Mouse (Mus musculus): ENCODE data around the gene Pias4. TPM values are rescaled to one million over a fixed set of nuclear protein-coding genes. Genes with fewer than 3 reads are reported as not detected.
A peak's percentile ranks its signal among the peaks of the same experiment; 100 is the strongest.

Gene Pias4
- polyA plus RNA-seq, 1 experiment from 2014 or later, result 27.9 TPM

- no peaks in the 10 kb centered on the region for H3K9me3 ChIP-seq (ENCODE audit: low read length)
- DNase-seq (ENCODE audit: low spot score) (no peak), ATAC-seq (no peak)
- H3K27me3 ChIP-seq (replicated peaks; ENCODE audit: insufficient read depth, low read length), result no peaks in the 10 kb centered on the region
- peak overlapping the region; percentile 39; the same call in 1 of the 2 replicates for H3K27ac ChIP-seq (ENCODE audit: low read length)
- peaks cover 6% of the 10 kb centered on the region; the same call in 1 of the 2 replicates for H3K36me3 ChIP-seq (ENCODE audit: insufficient read depth, low read length)
- H3K9ac ChIP-seq (replicated peaks; ENCODE audit: low read depth), result peak overlapping the region; percentile 10; the same call in 1 of the 2 replicates
- peak overlapping the region; percentile 17; the same call in 1 of the 2 replicates for H3K4me3 ChIP-seq (ENCODE audit: low read depth, low read length)
- H3K4me1 ChIP-seq (ENCODE audit: insufficient read depth, low read depth, low read length), result peaks cover 50% of the 10 kb centered on the region
- 68% methylated on average over 4 of the region's 4 CpGs for WGBS
- TF ChIP-seq EP300 (IDR thresholded peaks at IDR 0.05), result no peak
- TF ChIP-seq CTCF (IDR thresholded peaks at IDR 0.05), result no peak
- H3K4me2 ChIP-seq (replicated peaks; ENCODE audit: low read depth, low read length), result peak overlapping the region; percentile 68
Measured at GRCm38 (mm10) chr10:81139529-81139846, 28.2 kb downstream of the Pias4 start.

DNA sequence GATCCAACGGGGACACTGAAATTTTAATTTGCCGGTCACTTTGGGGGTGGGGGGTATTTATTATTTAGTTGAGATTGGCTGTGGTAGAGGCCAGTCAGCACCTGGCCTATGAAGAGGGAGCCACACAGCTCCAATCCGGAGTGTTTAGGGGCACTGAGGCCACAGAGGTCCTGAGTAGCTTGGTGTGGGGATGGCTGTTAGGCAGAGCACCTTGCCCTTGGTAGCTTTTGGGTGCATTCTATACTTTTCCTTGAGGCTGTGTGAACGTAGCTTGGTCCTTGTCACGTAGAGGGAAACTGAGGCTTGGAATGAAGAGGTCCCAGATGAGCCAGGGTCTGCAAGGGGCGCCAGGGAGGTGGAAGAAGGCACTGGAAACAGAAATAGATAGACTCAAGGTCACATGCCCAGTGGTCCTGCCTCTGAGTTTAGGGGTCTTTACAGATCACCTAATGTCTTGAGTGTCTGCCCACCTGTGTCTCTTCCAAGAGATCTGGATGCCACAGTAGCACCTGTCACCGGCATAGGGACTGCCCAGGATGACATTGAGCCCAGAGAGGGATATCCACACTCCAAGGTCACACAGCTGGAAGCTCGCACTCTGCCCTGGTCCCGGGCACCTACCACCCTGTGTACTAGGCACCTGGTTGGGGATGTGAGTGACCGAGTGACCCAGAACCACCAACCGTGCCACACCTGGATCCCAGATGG lies 28.7 kb downstream of the Pias4 start:
- ATAC-seq, result no peak
- Histone ChIP-seq H3K9me3 (ENCODE audit: low read length) (no peaks in the 10 kb centered on the region), H3K27me3 (replicated peaks; ENCODE audit: insufficient read depth, low read length) (no peaks in the 10 kb centered on the region), H3K36me3 (ENCODE audit: insufficient read depth, low read length) (peaks cover 2% of the 10 kb centered on the region; the same call in 1 of the 2 replicates), H3K27ac (ENCODE audit: low read length) (peak overlapping the region; percentile 95), H3K4me1 (ENCODE audit: insufficient read depth, low read depth, low read length) (peaks cover 51% of the 10 kb centered on the region), H3K4me3 (ENCODE audit: low read depth, low read length) (peak overlapping the region; percentile 79), H3K9ac (replicated peaks; ENCODE audit: low read depth) (peak overlapping the region; percentile 76), H3K4me2 (replicated peaks; ENCODE audit: low read depth, low read length) (peak overlapping the region; percentile 68)
- DNase-seq (ENCODE audit: low spot score), result no peak
- 41% methylated on average over 11 of the region's 11 CpGs for WGBS
- no peak for TF ChIP-seq EP300 (IDR thresholded peaks at IDR 0.05)
- TF ChIP-seq CTCF (IDR thresholded peaks at IDR 0.05), result no peak

DNA sequence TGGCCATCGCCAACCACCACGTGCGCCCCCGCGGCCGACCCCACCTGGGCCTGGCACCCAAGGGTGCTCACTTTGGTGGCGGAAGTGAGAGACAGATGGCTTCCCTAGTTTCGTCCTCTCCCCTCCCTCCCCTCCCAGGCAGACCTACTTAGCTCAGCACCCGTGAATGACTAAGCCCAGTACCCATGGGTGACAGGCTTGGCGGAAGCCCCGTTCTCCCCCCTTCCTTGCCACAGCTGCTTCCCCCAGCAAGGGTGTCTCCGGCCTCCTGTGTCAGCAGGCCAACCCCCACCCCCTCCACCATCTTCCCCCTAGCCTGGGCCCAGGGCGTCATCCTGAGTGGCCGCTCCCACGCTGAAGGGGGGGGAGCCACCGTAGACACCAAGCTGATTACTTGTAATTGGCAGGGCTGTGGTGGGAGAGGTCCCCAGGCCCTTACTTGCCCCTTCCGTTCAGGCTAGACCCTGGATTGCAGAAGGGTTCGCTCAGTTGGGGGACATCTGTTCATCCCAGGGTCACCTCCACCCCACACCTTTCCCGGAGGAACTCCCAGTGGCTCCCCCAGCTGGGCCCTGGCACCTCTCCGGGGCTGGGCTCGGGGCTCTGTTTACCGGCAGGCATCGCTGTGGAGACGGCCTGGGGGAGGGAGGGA lies 29.5 kb downstream of the Pias4 start:
- under 1% methylated on average over 15 of the region's 24 CpGs for WGBS
- H3K4me1 ChIP-seq (ENCODE audit: insufficient read depth, low read depth, low read length), result peaks cover 51% of the 10 kb centered on the region
- H3K27me3 ChIP-seq (replicated peaks; ENCODE audit: insufficient read depth, low read length), result no peaks in the 10 kb centered on the region
- DNase-seq (ENCODE audit: low spot score), result peak; percentile 79
- ATAC-seq, result no peak
- peak overlapping the region; percentile 79 for H3K4me3 ChIP-seq (ENCODE audit: low read depth, low read length)
- H3K27ac ChIP-seq (ENCODE audit: low read length), result peak overlapping the region; percentile 95
- H3K36me3 ChIP-seq (ENCODE audit: insufficient read depth, low read length), result no peaks in the 10 kb centered on the region
- TF ChIP-seq CTCF (IDR thresholded peaks at IDR 0.05), result peak; percentile 27
- peak; percentile 13; the same call in 1 of the 2 replicates for TF ChIP-seq EP300 (IDR thresholded peaks at IDR 0.05)
- peak overlapping the region; percentile 68 for H3K4me2 ChIP-seq (replicated peaks; ENCODE audit: low read depth, low read length)
- peak overlapping the region; percentile 76 for H3K9ac ChIP-seq (replicated peaks; ENCODE audit: low read depth)
- H3K9me3 ChIP-seq (ENCODE audit: low read length), result no peaks in the 10 kb centered on the region

- Histone ChIP-seq H3K4me3 (ENCODE audit: low read depth, low read length) (peak overlapping the region; percentile 98), H3K4me1 (ENCODE audit: insufficient read depth, low read depth, low read length) (peaks cover 46% of the 10 kb centered on the region), H3K27ac (ENCODE audit: low read length) (peak overlapping the region; percentile 96), H3K27me3 (replicated peaks; ENCODE audit: insufficient read depth, low read length) (no peaks in the 10 kb centered on the region), H3K9me3 (ENCODE audit: low read length) (no peaks in the 10 kb centered on the region), H3K9ac (replicated peaks; ENCODE audit: low read depth) (peak overlapping the region; percentile 93), H3K36me3 (ENCODE audit: insufficient read depth, low read length) (no peaks in the 10 kb centered on the region), H3K4me2 (replicated peaks; ENCODE audit: low read depth, low read length) (peak overlapping the region; percentile 90)
- no peak for TF ChIP-seq CTCF (IDR thresholded peaks at IDR 0.05)
- TF ChIP-seq EP300 (IDR thresholded peaks at IDR 0.05), result no peak
- peak; percentile 99 for DNase-seq (ENCODE audit: low spot score)
- peak; percentile 88 for ATAC-seq
- 0% methylated on average over 69 of the region's 89 CpGs for WGBS
Measured at GRCm38 (mm10) chr10:81137252-81138130, 30.2 kb downstream of the Pias4 start.

DNA sequence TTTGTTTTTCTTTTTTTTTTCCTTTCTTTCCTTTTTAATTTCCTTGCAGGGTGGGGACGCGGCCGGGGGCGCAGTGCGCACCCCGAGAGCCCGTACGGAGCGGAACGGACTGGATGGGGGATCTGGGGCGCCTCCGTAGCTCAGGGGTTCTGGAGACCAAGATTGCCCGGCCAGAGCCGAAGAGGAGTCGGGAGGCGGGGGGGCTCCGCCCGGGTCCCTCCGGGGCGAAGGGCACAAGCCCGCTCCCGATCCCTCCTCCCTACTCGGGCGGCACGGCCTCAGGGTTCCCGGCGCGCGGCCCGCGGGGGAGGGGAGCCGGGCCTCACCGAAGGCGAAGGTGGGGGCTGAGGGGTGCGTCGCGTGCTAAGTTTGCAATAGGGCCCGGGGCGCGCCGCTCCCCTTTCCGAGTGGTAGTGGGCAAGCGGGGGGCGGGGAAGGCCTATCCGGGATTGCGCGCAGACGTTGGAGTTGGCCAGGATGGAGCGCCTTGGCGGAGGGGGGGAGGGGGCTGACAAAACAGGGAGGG lies 31.0 kb downstream of the Pias4 start:
- H3K36me3 ChIP-seq (ENCODE audit: insufficient read depth, low read length), result no peaks in the 10 kb centered on the region
- peak; percentile 21 for ATAC-seq
- no peaks in the 10 kb centered on the region for H3K27me3 ChIP-seq (replicated peaks; ENCODE audit: insufficient read depth, low read length)
- DNase-seq (ENCODE audit: low spot score), result peak; percentile 88
- no peak for TF ChIP-seq CTCF (IDR thresholded peaks at IDR 0.05)
- TF ChIP-seq EP300 (IDR thresholded peaks at IDR 0.05), result no peak
- H3K4me1 ChIP-seq (ENCODE audit: insufficient read depth, low read depth, low read length), result peaks cover 43% of the 10 kb centered on the region
- H3K9ac ChIP-seq (replicated peaks; ENCODE audit: low read depth), result peak overlapping the region; percentile 93
- peak overlapping the region; percentile 96 for H3K27ac ChIP-seq (ENCODE audit: low read length)
- peak overlapping the region; percentile 90 for H3K4me2 ChIP-seq (replicated peaks; ENCODE audit: low read depth, low read length)
- WGBS, result 2% methylated on average over 37 of the region's 50 CpGs
- no peaks in the 10 kb centered on the region for H3K9me3 ChIP-seq (ENCODE audit: low read length)
- H3K4me3 ChIP-seq (ENCODE audit: low read depth, low read length), result peak overlapping the region; percentile 98

Measured in lung, postnatal 0 days (tissue).